8 mouse cellular contexts compared by ENCODE assay signal in genomic region chr6:36858258-36859041, GRCm38 (mm10). TPM values are rescaled to one million over a fixed set of nuclear protein-coding genes. Genes with fewer than 3 reads are reported as not detected.
DNase-seq lines count a peak whose midpoint lies in the region; ATAC-seq and TF ChIP-seq lines count a peak whose summit lies in the region.

No protein-coding gene starts in this region.

- H3K9me3 ChIP-seq in forebrain, embryonic 11.5 days (ENCODE audit: control insufficient read depth, low read length), result no peaks in the 10 kb centered on the region
- no peaks in the 10 kb centered on the region for H3K9me3 ChIP-seq in limb, embryonic 14.5 days (ENCODE audit: control insufficient read depth, low read length)
- H3K9me3 ChIP-seq in intestine, embryonic 15.5 days, result no peaks in the 10 kb centered on the region

- DNase-seq in ES-CJ7 (ENCODE audit: low read depth, low spot score), result peak; percentile 69
- peak; percentile 98 for DNase-seq in R1 (ENCODE audit: low read depth, low spot score)
- peak; percentile 55 for DNase-seq in forebrain, embryonic 11.5 days (ENCODE audit: low spot score)
- DNase-seq in limb, embryonic 14.5 days (ENCODE audit: low spot score), result no peak
- no peak for DNase-seq in thymus, postnatal 0 days (ENCODE audit: low spot score)
- no peak for DNase-seq in adrenal gland, postnatal 25 days

- no peaks in the 10 kb centered on the region for H3K36me3 ChIP-seq in forebrain, embryonic 11.5 days (ENCODE audit: control insufficient read depth, insufficient read depth, low read length)
- no peaks in the 10 kb centered on the region for H3K36me3 ChIP-seq in limb, embryonic 14.5 days (ENCODE audit: control insufficient read depth, insufficient read depth, low read length)
- no peaks in the 10 kb centered on the region for H3K36me3 ChIP-seq in intestine, embryonic 15.5 days

- no peak overlapping the region for H3K4me3 ChIP-seq in forebrain, embryonic 11.5 days (ENCODE audit: low read depth, low read length)
- H3K4me3 ChIP-seq in limb, embryonic 14.5 days (replicated peaks; ENCODE audit: low read length), result no peak overlapping the region
- H3K4me3 ChIP-seq in intestine, embryonic 15.5 days (replicated peaks), result no peak overlapping the region

- no peak overlapping the region for H3K4me2 ChIP-seq in forebrain, embryonic 11.5 days (ENCODE audit: low read depth, low read length, severe bottlenecking)
- H3K4me2 ChIP-seq in limb, embryonic 14.5 days (replicated peaks; ENCODE audit: low read depth, low read length, severe bottlenecking), result no peak overlapping the region
- H3K4me2 ChIP-seq in intestine, embryonic 15.5 days (replicated peaks), result no peak overlapping the region

- no peak for TF ChIP-seq POLR2A in limb, embryonic 14.5 days (IDR thresholded peaks at IDR 0.05; ENCODE audit: borderline replicate concordance, extremely low read depth, insufficient read depth, insufficient read length)

- peak overlapping the region; percentile 29; the same call in 1 of the 2 replicates for H3K9ac ChIP-seq in forebrain, embryonic 11.5 days (ENCODE audit: low read length)
- no peak overlapping the region for H3K9ac ChIP-seq in limb, embryonic 14.5 days (ENCODE audit: low read depth, low read length, severe bottlenecking)
- no peak overlapping the region for H3K9ac ChIP-seq in intestine, embryonic 15.5 days

- peaks cover 9% of the 10 kb centered on the region for H3K4me1 ChIP-seq in forebrain, embryonic 11.5 days (replicated peaks; ENCODE audit: control insufficient read depth, insufficient read depth, low read length)
- H3K4me1 ChIP-seq in limb, embryonic 14.5 days (ENCODE audit: control insufficient read depth, insufficient read depth, low read length), result no peaks in the 10 kb centered on the region
- H3K4me1 ChIP-seq in intestine, embryonic 15.5 days (replicated peaks), result peaks cover 4% of the 10 kb centered on the region; the same call in 1 of the 2 replicates

- 18% methylated on average over 3 of the region's 3 CpGs for WGBS in forebrain, embryonic 11.5 days
- 82% methylated on average over 3 of the region's 3 CpGs for whole genome bisulfite sequencing in limb, embryonic 14.5 days
- WGBS in intestine, embryonic 15.5 days, result 84% methylated on average over 3 of the region's 3 CpGs

- no peaks in the 10 kb centered on the region for H3K27me3 ChIP-seq in forebrain, embryonic 11.5 days (ENCODE audit: control insufficient read depth, insufficient read depth, low read length)
- H3K27me3 ChIP-seq in limb, embryonic 14.5 days (ENCODE audit: control insufficient read depth, insufficient read depth, low read length), result no peaks in the 10 kb centered on the region
- no peaks in the 10 kb centered on the region for H3K27me3 ChIP-seq in intestine, embryonic 15.5 days (replicated peaks)

- peak overlapping the region; percentile 84 for H3K27ac ChIP-seq in forebrain, embryonic 11.5 days (ENCODE audit: low read depth, low read length)
- H3K27ac ChIP-seq in limb, embryonic 14.5 days (replicated peaks; ENCODE audit: low read depth, low read length), result 0 out of 2 replicates have a peak overlapping the region, but pooled peaks have one; percentile 0
- H3K27ac ChIP-seq in intestine, embryonic 15.5 days, result no peak overlapping the region

- peak; percentile 76 for ATAC-seq in forebrain, embryonic 11.5 days (replicated peaks; ENCODE audit: low FRiP score)
- no peak for ATAC-seq in limb, embryonic 14.5 days (ENCODE audit: low FRiP score, low read depth)
- no peak for ATAC-seq in intestine, embryonic 15.5 days
- no peak for ATAC-seq in inflammation-experienced regulatory T-cells, adult 6 months

RNA-seq across cellular contexts. Expression of gene Ptn, which starts 48.4 kb away (rescaled TPM):
- 188 and 192 TPM in 2 replicates for polyA plus RNA-seq in forebrain, embryonic 11.5 days (2014; fragmentation: Nextera tagmentation; extraction: Ambion mirVana)
- polyA plus RNA-seq in limb, embryonic 14.5 days (2012; rRNA removed), result 321 and 513 TPM in 2 replicates
- 595 and 613 TPM in 2 replicates for polyA plus RNA-seq in limb, embryonic 14.5 days (2014; fragmentation: Nextera tagmentation; extraction: Ambion mirVana)
- 69.8 and 79.9 TPM in 2 replicates for polyA plus RNA-seq in thymus, postnatal 0 days (2015; fragmentation: Nextera tagmentation; extraction: Ambion mirVana)
- polyA plus RNA-seq in intestine, embryonic 15.5 days (2015; fragmentation: Nextera tagmentation; extraction: Ambion mirVana), result 283 and 350 TPM in 2 replicates
- total RNA-seq in adrenal gland, postnatal 25 days (2021), result 48.5 and 67.4 TPM in 2 replicates
- under 1 TPM in 1 of 3 experiments, not detected in 2; 0.38 TPM for polyA plus RNA-seq in inflammation-experienced regulatory T-cells, adult 6 months (2017; shearing (Covaris generic))

Comparison
In these comparisons a context has a peak if more than half of its experiments do, and no peak if none do; other contexts are left out.
1. DNase-seq: peak in ES-CJ7 (single experiment), R1 (single experiment) and forebrain, embryonic 11.5 days (single experiment); none in limb, embryonic 14.5 days (single experiment), thymus, postnatal 0 days (single experiment) and adrenal gland, postnatal 25 days (single experiment).
2. RNA of gene Ptn, which starts 48.4 kb away (polyA plus RNA-seq): 321 to 613 TPM in limb, embryonic 14.5 days, 283 to 350 TPM in intestine, embryonic 15.5 days, 188 to 192 TPM in forebrain, embryonic 11.5 days and 69.8 to 79.9 TPM in thymus, postnatal 0 days; 0.38 TPM in inflammation-experienced regulatory T-cells, adult 6 months; every median in the first group is over 10 times any median in the second.